Mouse (Mus musculus): Measurements from ENCODE around the gene Abcc1. TPM values are rescaled to one million over a fixed set of nuclear protein-coding genes. Genes with fewer than 3 reads are reported as not detected.

Gene Abcc1
- 6.1 TPM in 2 replicates for polyA plus RNA-seq (2014; fragmentation: Nextera tagmentation; extraction: Ambion mirVana)

GRCm38 (mm10) chr16:14361362-14362098 lies at the start of gene Abcc1:
Abcc1 (plus strand) TSS chr16:14361558.
- 1% methylated on average over 58 of the region's 64 CpGs for WGBS
- no peaks in the 10 kb centered on the region for H3K4me1 ChIP-seq (replicated peaks; ENCODE audit: control insufficient read depth, insufficient read depth, low read length)
- H3K9ac ChIP-seq (ENCODE audit: low read depth, low read length) = peak within 1 kb of the TSS; percentile 86
- peak; percentile 83 for DNase-seq (ENCODE audit: low spot score)
- peak within 1 kb of the TSS; percentile 81 for H3K4me3 ChIP-seq (ENCODE audit: low read depth, low read length)
- H3K27me3 ChIP-seq (ENCODE audit: control insufficient read depth, insufficient read depth, low read length) = no peaks in the 10 kb centered on the region
- H3K4me2 ChIP-seq (replicated peaks; ENCODE audit: low read depth, low read length) = peak within 1 kb of the TSS; percentile 91
- peak; percentile 98 for ATAC-seq (ENCODE audit: low FRiP score)
- no peaks in the 10 kb centered on the region for H3K36me3 ChIP-seq (ENCODE audit: control insufficient read depth, insufficient read depth, low read length)
- no peaks in the 10 kb centered on the region for H3K9me3 ChIP-seq (ENCODE audit: control insufficient read depth, low read length)
- no peak within 1 kb of the TSS for H3K27ac ChIP-seq (ENCODE audit: low read depth, low read length)

- ATAC-seq (ENCODE audit: low FRiP score) = no peak
- Histone ChIP-seq H3K27ac (ENCODE audit: low read depth, low read length) (no peak overlapping the region), H3K9ac (ENCODE audit: low read depth, low read length) (no peak overlapping the region), H3K9me3 (ENCODE audit: control insufficient read depth, low read length) (no peaks in the 10 kb centered on the region), H3K4me1 (replicated peaks; ENCODE audit: control insufficient read depth, insufficient read depth, low read length) (no peaks in the 10 kb centered on the region), H3K4me2 (replicated peaks; ENCODE audit: low read depth, low read length) (no peak overlapping the region), H3K36me3 (ENCODE audit: control insufficient read depth, insufficient read depth, low read length) (no peaks in the 10 kb centered on the region), H3K27me3 (ENCODE audit: control insufficient read depth, insufficient read depth, low read length) (no peaks in the 10 kb centered on the region), H3K4me3 (ENCODE audit: low read depth, low read length) (no peak overlapping the region)
- 95% methylated on average over 7 of the region's 7 CpGs for WGBS
- no peak for DNase-seq (ENCODE audit: low spot score)
These were observed 48.4 kb upstream of the Abcc1 start for GRCm38 (mm10) chr16:14312914-14313313.

GRCm38 (mm10) chr16:14316884-14317876 lies 44.2 kb upstream of the Abcc1 start, which contains the start of gene Fopnl:
Fopnl (minus strand) TSS chr16:14317405.
- H3K4me2 ChIP-seq (replicated peaks; ENCODE audit: low read depth, low read length) = peak within 1 kb of the TSS; percentile 70
- H3K27me3 ChIP-seq (ENCODE audit: control insufficient read depth, insufficient read depth, low read length) = no peaks in the 10 kb centered on the region
- H3K4me1 ChIP-seq (replicated peaks; ENCODE audit: control insufficient read depth, insufficient read depth, low read length) = no peaks in the 10 kb centered on the region
- peak within 1 kb of the TSS; percentile 70 for H3K4me3 ChIP-seq (ENCODE audit: low read depth, low read length)
- peak within 1 kb of the TSS; percentile 75 for H3K27ac ChIP-seq (ENCODE audit: low read depth, low read length)
- H3K36me3 ChIP-seq (ENCODE audit: control insufficient read depth, insufficient read depth, low read length) = no peaks in the 10 kb centered on the region
- DNase-seq (ENCODE audit: low spot score) (peak; percentile 93), ATAC-seq (ENCODE audit: low FRiP score) (peak; percentile 100)
- no peaks in the 10 kb centered on the region for H3K9me3 ChIP-seq (ENCODE audit: control insufficient read depth, low read length)
- 4% methylated on average over 51 of the region's 51 CpGs for WGBS
- peak within 1 kb of the TSS; percentile 89 for H3K9ac ChIP-seq (ENCODE audit: low read depth, low read length)

GRCm38 (mm10) chr16:14319681-14320080 lies 41.7 kb upstream of the Abcc1 start:
- DNase-seq (ENCODE audit: low spot score) = no peak
- ATAC-seq (ENCODE audit: low FRiP score) = no peak
- H3K4me3 ChIP-seq (ENCODE audit: low read depth, low read length) = no peak overlapping the region
- WGBS = 84% methylated on average over 3 of the region's 3 CpGs
- no peaks in the 10 kb centered on the region for H3K27me3 ChIP-seq (ENCODE audit: control insufficient read depth, insufficient read depth, low read length)
- H3K36me3 ChIP-seq (ENCODE audit: control insufficient read depth, insufficient read depth, low read length) = no peaks in the 10 kb centered on the region
- H3K9ac ChIP-seq (ENCODE audit: low read depth, low read length) = no peak overlapping the region
- H3K27ac ChIP-seq (ENCODE audit: low read depth, low read length) = no peak overlapping the region
- no peaks in the 10 kb centered on the region for H3K4me1 ChIP-seq (replicated peaks; ENCODE audit: control insufficient read depth, insufficient read depth, low read length)
- no peak overlapping the region for H3K4me2 ChIP-seq (replicated peaks; ENCODE audit: low read depth, low read length)
- no peaks in the 10 kb centered on the region for H3K9me3 ChIP-seq (ENCODE audit: control insufficient read depth, low read length)

GRCm38 (mm10) chr16:14320494-14320893 lies 40.9 kb upstream of the Abcc1 start:
- Histone ChIP-seq H3K36me3 (ENCODE audit: control insufficient read depth, insufficient read depth, low read length) (no peaks in the 10 kb centered on the region), H3K4me2 (replicated peaks; ENCODE audit: low read depth, low read length) (no peak overlapping the region), H3K27ac (ENCODE audit: low read depth, low read length) (no peak overlapping the region), H3K4me3 (ENCODE audit: low read depth, low read length) (no peak overlapping the region), H3K9me3 (ENCODE audit: control insufficient read depth, low read length) (no peaks in the 10 kb centered on the region), H3K27me3 (ENCODE audit: control insufficient read depth, insufficient read depth, low read length) (no peaks in the 10 kb centered on the region), H3K4me1 (replicated peaks; ENCODE audit: control insufficient read depth, insufficient read depth, low read length) (no peaks in the 10 kb centered on the region), H3K9ac (ENCODE audit: low read depth, low read length) (no peak overlapping the region)
- WGBS = 52% methylated on average over 1 of the region's 1 CpGs
- ATAC-seq (ENCODE audit: low FRiP score) (no peak), DNase-seq (ENCODE audit: low spot score) (no peak)

- Histone ChIP-seq H3K9ac (ENCODE audit: low read depth, low read length) (no peak overlapping the region), H3K9me3 (ENCODE audit: control insufficient read depth, low read length) (no peaks in the 10 kb centered on the region), H3K4me2 (replicated peaks; ENCODE audit: low read depth, low read length) (no peak overlapping the region), H3K4me3 (ENCODE audit: low read depth, low read length) (no peak overlapping the region), H3K27me3 (ENCODE audit: control insufficient read depth, insufficient read depth, low read length) (no peaks in the 10 kb centered on the region), H3K4me1 (replicated peaks; ENCODE audit: control insufficient read depth, insufficient read depth, low read length) (no peaks in the 10 kb centered on the region), H3K36me3 (ENCODE audit: control insufficient read depth, insufficient read depth, low read length) (no peaks in the 10 kb centered on the region), H3K27ac (ENCODE audit: low read depth, low read length) (no peak overlapping the region)
- ATAC-seq (ENCODE audit: low FRiP score) (no peak), DNase-seq (ENCODE audit: low spot score) (no peak)
- WGBS = 88% methylated on average over 1 of the region's 1 CpGs
These were observed 33.2 kb upstream of the Abcc1 start for GRCm38 (mm10) chr16:14328156-14328555.

GRCm38 (mm10) chr16:14344967-14345366 lies 16.4 kb upstream of the Abcc1 start:
- ATAC-seq (ENCODE audit: low FRiP score) = no peak
- Histone ChIP-seq H3K27ac (ENCODE audit: low read depth, low read length) (no peak overlapping the region), H3K9ac (ENCODE audit: low read depth, low read length) (no peak overlapping the region), H3K4me3 (ENCODE audit: low read depth, low read length) (no peak overlapping the region), H3K36me3 (ENCODE audit: control insufficient read depth, insufficient read depth, low read length) (no peaks in the 10 kb centered on the region), H3K27me3 (ENCODE audit: control insufficient read depth, insufficient read depth, low read length) (no peaks in the 10 kb centered on the region), H3K4me2 (replicated peaks; ENCODE audit: low read depth, low read length) (no peak overlapping the region), H3K4me1 (replicated peaks; ENCODE audit: control insufficient read depth, insufficient read depth, low read length) (no peaks in the 10 kb centered on the region), H3K9me3 (ENCODE audit: control insufficient read depth, low read length) (no peaks in the 10 kb centered on the region)
- 65% methylated on average over 3 of the region's 3 CpGs for WGBS
- no peak for DNase-seq (ENCODE audit: low spot score)

- Histone ChIP-seq H3K4me2 (replicated peaks; ENCODE audit: low read depth, low read length) (no peak overlapping the region), H3K36me3 (ENCODE audit: control insufficient read depth, insufficient read depth, low read length) (no peaks in the 10 kb centered on the region), H3K4me3 (ENCODE audit: low read depth, low read length) (no peak overlapping the region), H3K4me1 (replicated peaks; ENCODE audit: control insufficient read depth, insufficient read depth, low read length) (no peaks in the 10 kb centered on the region), H3K9me3 (ENCODE audit: control insufficient read depth, low read length) (no peaks in the 10 kb centered on the region), H3K9ac (ENCODE audit: low read depth, low read length) (no peak overlapping the region), H3K27me3 (ENCODE audit: control insufficient read depth, insufficient read depth, low read length) (no peaks in the 10 kb centered on the region), H3K27ac (ENCODE audit: low read depth, low read length) (no peak overlapping the region)
- DNase-seq (ENCODE audit: low spot score) (no peak), ATAC-seq (ENCODE audit: low FRiP score) (no peak)
These were observed 9.8 kb upstream of the Abcc1 start for GRCm38 (mm10) chr16:14351571-14351970.

Data from hindbrain, embryonic 11.5 days (tissue).